Mouse (Mus musculus) neural tube, embryonic 12.5 days (tissue): ENCODE measurements around the gene Hsd3b7. TPM values are rescaled to one million over a fixed set of nuclear protein-coding genes. Genes with fewer than 3 reads are reported as not detected.
A peak's percentile ranks its signal among the peaks of the same experiment; 100 is the strongest.
"Not testable (repeated sequence)": the region's sequence is repeated elsewhere in the genome, so short reads cannot be mapped to it uniquely, and the experiment has no call there.

Source experiments
- ATAC-seq: fragments of 200-750 bp; cut with Nextera tagmentation; 2 replicates; pipeline ENCODE4 v1.8.0; 2017; ENCODE audit warnings: low read depth, mild to moderate bottlenecking, moderate TSS enrichment, moderate library complexity; ENCODE audit not compliant: low FRiP score
- H3K27ac ChIP-seq: fragments of 300-500 bp; sonication (generic); 2 replicates; pipeline ENCODE4 v1.5.1; 2016
- H3K27me3 ChIP-seq: fragments of 300-500 bp; sonication (generic); replicated peaks from 2 replicates; pipeline ENCODE4 v1.6.1; 2016; ENCODE audit warnings: mild to moderate bottlenecking
- H3K36me3 ChIP-seq: fragments of 300-500 bp; sonication (generic); 2 replicates; pipeline ENCODE4 v1.6.1; 2016; ENCODE audit warnings: mild to moderate bottlenecking
- H3K4me1 ChIP-seq: fragments of 300-500 bp; sonication (generic); 2 replicates; pipeline ENCODE4 v1.6.1; 2016
- H3K4me2 ChIP-seq: fragments of 300-500 bp; sonication (generic); replicated peaks from 2 replicates; pipeline ENCODE4 v1.6.1; 2016; ENCODE audit warnings: mild to moderate bottlenecking
- H3K4me3 ChIP-seq: fragments of 300-500 bp; sonication (generic); 2 replicates; pipeline ENCODE4 v1.5.1; 2016
- H3K9ac ChIP-seq: fragments of 300-500 bp; sonication (generic); 2 replicates; pipeline ENCODE4 v1.6.1; 2016; ENCODE audit warnings: mild to moderate bottlenecking
- H3K9me3 ChIP-seq: fragments of 300-500 bp; sonication (generic); 2 replicates; pipeline ENCODE4 v1.6.1; 2016; ENCODE audit warnings: mild to moderate bottlenecking
- WGBS: fragments of 180-500 bp; shearing (Covaris S2); methylation state at CpG from one replicate; pipeline ENCODE4 v1.1.7; 2016; 5-methylcytosine and 5-hydroxymethylcytosine counted together
- polyA plus RNA-seq: library from polyadenylated mRNA; unstranded; fragments of >200 nt; fragmentation: Nextera tagmentation; extraction: Ambion mirVana; gene quantifications from 2 replicates; pipeline ENCODE4 v1.2.1, GENCODE M21; 2016

Gene Hsd3b7
- polyA plus RNA-seq, 1 experiment from 2014 or later = 9.0 TPM

GRCm38 (mm10) chr7:127768346-127768996 is 31.9 kb upstream of the Hsd3b7 start:
- ATAC-seq = peak; percentile 43
- H3K4me2 ChIP-seq = peak overlapping the region; percentile 73
- H3K27me3 ChIP-seq = no peaks in the 10 kb centered on the region
- peaks cover 49% of the 10 kb centered on the region for H3K36me3 ChIP-seq
- no peak overlapping the region for H3K27ac ChIP-seq
- WGBS = 46% methylated on average over 13 of the region's 13 CpGs
- H3K4me1 ChIP-seq = peaks cover 25% of the 10 kb centered on the region
- H3K9ac ChIP-seq = no peak overlapping the region
- no peaks in the 10 kb centered on the region for H3K9me3 ChIP-seq
- H3K4me3 ChIP-seq = no peak overlapping the region

GRCm38 (mm10) chr7:127768997-127769593 is 31.3 kb upstream of the Hsd3b7 start:
- peak overlapping the region; percentile 73 for H3K4me2 ChIP-seq
- H3K4me3 ChIP-seq = peak overlapping the region; percentile 45
- H3K4me1 ChIP-seq = peaks cover 25% of the 10 kb centered on the region
- no peaks in the 10 kb centered on the region for H3K9me3 ChIP-seq
- no peaks in the 10 kb centered on the region for H3K27me3 ChIP-seq
- WGBS = 2% methylated on average over 16 of the region's 16 CpGs
- peak; percentile 87 for ATAC-seq
- H3K9ac ChIP-seq = peak overlapping the region; percentile 67
- peaks cover 43% of the 10 kb centered on the region for H3K36me3 ChIP-seq
- no peak overlapping the region for H3K27ac ChIP-seq

GRCm38 (mm10) chr7:127769651-127770038 is 30.8 kb upstream of the Hsd3b7 start, which contains the start of gene Orai3:
Gene Orai3 (plus strand): TSS chr7:127769815.
- no peak within 1 kb of the TSS for H3K27ac ChIP-seq
- peak; percentile 63 for ATAC-seq
- peaks cover 37% of the 10 kb centered on the region for H3K36me3 ChIP-seq

GRCm38 (mm10) chr7:127770039-127770905 is 30.1 kb upstream of the Hsd3b7 start:
- H3K9ac ChIP-seq = peak overlapping the region; percentile 67
- 6% methylated on average over 27 of the region's 27 CpGs for WGBS
- H3K27me3 ChIP-seq = no peaks in the 10 kb centered on the region
- peak; percentile 27 for ATAC-seq
- peak overlapping the region; percentile 73 for H3K4me2 ChIP-seq
- H3K4me1 ChIP-seq = peaks cover 25% of the 10 kb centered on the region
- H3K36me3 ChIP-seq = peaks cover 31% of the 10 kb centered on the region
- H3K9me3 ChIP-seq = no peaks in the 10 kb centered on the region
- H3K4me3 ChIP-seq = peak overlapping the region; percentile 45
- H3K27ac ChIP-seq = no peak overlapping the region

More at GRCm38 (mm10) chr7:127769651-127770038, 30.8 kb upstream of the Hsd3b7 start, which contains the start of gene Orai3:
- Histone ChIP-seq H3K27me3 (no peaks in the 10 kb centered on the region), H3K4me1 (peaks cover 25% of the 10 kb centered on the region), H3K9ac (peak within 1 kb of the TSS; percentile 67), H3K4me2 (peak within 1 kb of the TSS; percentile 73), H3K9me3 (no peaks in the 10 kb centered on the region), H3K4me3 (peak within 1 kb of the TSS; percentile 45)
- WGBS = under 1% methylated on average over 24 of the region's 24 CpGs

GRCm38 (mm10) chr7:127771262-127771661 is 29.1 kb upstream of the Hsd3b7 start:
- Histone ChIP-seq H3K9me3 (no peaks in the 10 kb centered on the region), H3K4me1 (peaks cover 25% of the 10 kb centered on the region), H3K27ac (no peak overlapping the region), H3K27me3 (no peaks in the 10 kb centered on the region), H3K4me2 (0 out of 2 replicates have a peak overlapping the region, but pooled peaks have one; percentile 73), H3K4me3 (no peak overlapping the region), H3K9ac (no peak overlapping the region), H3K36me3 (peaks cover 22% of the 10 kb centered on the region)
- ATAC-seq = no peak
- WGBS = 70% methylated on average over 5 of the region's 5 CpGs

GRCm38 (mm10) chr7:127772080-127772479 is 28.3 kb upstream of the Hsd3b7 start:
- Histone ChIP-seq H3K36me3 (peaks cover 16% of the 10 kb centered on the region), H3K27me3 (no peaks in the 10 kb centered on the region), H3K27ac (no peak overlapping the region), H3K4me3 (no peak overlapping the region), H3K9ac (no peak overlapping the region), H3K4me2 (no peak overlapping the region), H3K9me3 (no peaks in the 10 kb centered on the region), H3K4me1 (peaks cover 25% of the 10 kb centered on the region)
- 79% methylated on average over 3 of the region's 3 CpGs for whole genome bisulfite sequencing
- ATAC-seq = no peak

GRCm38 (mm10) chr7:127772557-127772956 is 27.8 kb upstream of the Hsd3b7 start:
- Histone ChIP-seq H3K9ac (no peak overlapping the region), H3K27ac (no peak overlapping the region), H3K4me2 (no peak overlapping the region), H3K4me1 (peaks cover 25% of the 10 kb centered on the region), H3K36me3 (peaks cover 11% of the 10 kb centered on the region), H3K27me3 (no peaks in the 10 kb centered on the region), H3K4me3 (no peak overlapping the region), H3K9me3 (no peaks in the 10 kb centered on the region)
- 88% methylated on average over 1 of the region's 1 CpGs for WGBS
- ATAC-seq = no peak

- Histone ChIP-seq H3K36me3 (no peaks in the 10 kb centered on the region), H3K9me3 (no peaks in the 10 kb centered on the region), H3K27me3 (no peaks in the 10 kb centered on the region), H3K4me1 (peaks cover 29% of the 10 kb centered on the region), H3K4me2 (no peak overlapping the region), H3K4me3 (no peak overlapping the region), H3K27ac (no peak overlapping the region), H3K9ac (no peak overlapping the region)
- WGBS = 41% methylated on average over 9 of the region's 9 CpGs
- ATAC-seq = no peak
Measured at GRCm38 (mm10) chr7:127773664-127774384, 26.6 kb upstream of the Hsd3b7 start.

GRCm38 (mm10) chr7:127775837-127776236 is 24.6 kb upstream of the Hsd3b7 start:
- peak overlapping the region; percentile 92 for H3K4me3 ChIP-seq
- H3K4me2 ChIP-seq = peak overlapping the region; percentile 88
- 80% methylated on average over 7 of the region's 7 CpGs for WGBS
- H3K36me3 ChIP-seq = peaks cover 18% of the 10 kb centered on the region
- not testable (repeated sequence) for ATAC-seq, H3K9me3 ChIP-seq, H3K27me3 ChIP-seq
- H3K27ac ChIP-seq = peak overlapping the region; percentile 78; the same call in 1 of the 2 replicates
- peaks cover 11% of the 10 kb centered on the region for H3K4me1 ChIP-seq
- peak overlapping the region; percentile 92; the same call in 1 of the 2 replicates for H3K9ac ChIP-seq

- Histone ChIP-seq H3K9me3 (no peaks in the 10 kb centered on the region), H3K4me1 (peaks cover 11% of the 10 kb centered on the region), H3K27ac (peak within 1 kb of the TSS; percentile 78), H3K4me3 (peak within 1 kb of the TSS; percentile 92), H3K27me3 (no peaks in the 10 kb centered on the region), H3K4me2 (peak within 1 kb of the TSS; percentile 88), H3K9ac (peak within 1 kb of the TSS; percentile 92), H3K36me3 (peaks cover 24% of the 10 kb centered on the region)
- under 1% methylated on average over 23 of the region's 23 CpGs for WGBS
- peak; percentile 77 for ATAC-seq
Measured at GRCm38 (mm10) chr7:127776426-127776825, 24.0 kb upstream of the Hsd3b7 start, which contains the start of gene Setd1a. Gene Setd1a (plus strand): TSS chr7:127776670.

- peaks cover 29% of the 10 kb centered on the region for H3K36me3 ChIP-seq
- peak; percentile 94 for ATAC-seq
- H3K27me3 ChIP-seq = no peaks in the 10 kb centered on the region
Measured at GRCm38 (mm10) chr7:127776878-127777473, 23.4 kb upstream of the Hsd3b7 start.

More at GRCm38 (mm10) chr7:127776878-127777473, 23.4 kb upstream of the Hsd3b7 start:
- Histone ChIP-seq H3K9me3 (no peaks in the 10 kb centered on the region), H3K4me3 (peak overlapping the region; percentile 92), H3K27ac (peak overlapping the region; percentile 78), H3K9ac (peak overlapping the region; percentile 92), H3K4me2 (peak overlapping the region; percentile 88), H3K4me1 (peaks cover 11% of the 10 kb centered on the region)
- under 1% methylated on average over 69 of the region's 70 CpGs for WGBS
